Mouse (Mus musculus) MEL-GATA-1-ER (cell line): Measurements from ENCODE around the gene Kynu.

Experiments used
- DNase-seq: peaks from one replicate; pipeline ENCODE4 v3.0.0-alpha.2; 2012; ENCODE audit warnings: low read depth; ENCODE audit errors: extremely low read depth

Gene Kynu

GRCm38 (mm10) chr2:43555062-43555888, at the start of gene Kynu:
TSS of gene Kynu (plus strand) at chr2:43555329.
- DNase-seq: no peak

GRCm38 (mm10) chr2:43506182-43506581, 48.9 kb upstream of the Kynu start:
- no peak for DNase-seq

- DNase-seq: no peak
Observed at GRCm38 (mm10) chr2:43513852-43514251, 41.3 kb upstream of the Kynu start.

GRCm38 (mm10) chr2:43534417-43534816, 20.7 kb upstream of the Kynu start:
- DNase-seq: no peak

- DNase-seq: peak; percentile 45
Observed at GRCm38 (mm10) chr2:43542615-43543014, 12.5 kb upstream of the Kynu start.

GRCm38 (mm10) chr2:43545665-43546064, 9.5 kb upstream of the Kynu start:
- peak; percentile 40 for DNase-seq

GRCm38 (mm10) chr2:43546448-43546847, 8.7 kb upstream of the Kynu start:
- no peak for DNase-seq

- DNase-seq: no peak
Observed at GRCm38 (mm10) chr2:43554216-43554615, 913 bp upstream of the Kynu start.

- no peak for DNase-seq
Observed at GRCm38 (mm10) chr2:43555889-43556285, 758 bp downstream of the Kynu start.

- DNase-seq: no peak
Observed at GRCm38 (mm10) chr2:43556985-43557384, 1.9 kb downstream of the Kynu start.

GRCm38 (mm10) chr2:43561209-43561608, 6.1 kb downstream of the Kynu start:
- no peak for DNase-seq

- no peak for DNase-seq
Observed at GRCm38 (mm10) chr2:43562779-43563178, 7.7 kb downstream of the Kynu start.

GRCm38 (mm10) chr2:43568406-43568805, 13.3 kb downstream of the Kynu start:
- no peak for DNase-seq

GRCm38 (mm10) chr2:43573526-43573925, 18.4 kb downstream of the Kynu start:
- no peak for DNase-seq

GRCm38 (mm10) chr2:43583243-43583812, 28.2 kb downstream of the Kynu start:
- DNase-seq: no peak

GRCm38 (mm10) chr2:43585508-43585907, 30.4 kb downstream of the Kynu start:
- DNase-seq: no peak

- DNase-seq: no peak
Observed at GRCm38 (mm10) chr2:43587832-43588231, 32.7 kb downstream of the Kynu start.

GRCm38 (mm10) chr2:43592001-43592704, 37.0 kb downstream of the Kynu start:
- DNase-seq: no peak

- DNase-seq: peak; percentile 39
Observed at GRCm38 (mm10) chr2:43613571-43613970, 58.4 kb downstream of the Kynu start.

- DNase-seq: no peak
Observed at GRCm38 (mm10) chr2:43621140-43621539, 66.0 kb downstream of the Kynu start.

GRCm38 (mm10) chr2:43622844-43623243, 67.7 kb downstream of the Kynu start:
- peak; percentile 10 for DNase-seq

- peak; percentile 47 for DNase-seq
Observed at GRCm38 (mm10) chr2:43631786-43632185, 76.7 kb downstream of the Kynu start.
